Mouse (Mus musculus) CH12.LX (cell line): Measurements from ENCODE around the gene E130114P18Rik. TPM values are rescaled to one million over a fixed set of nuclear protein-coding genes. Genes with fewer than 3 reads are reported as not detected.

ENCODE experiments used
- DNase-seq: peaks from one replicate; pipeline ENCODE4 v3.0.0-alpha.2; 2013; ENCODE audit errors: extremely low read depth
- H3K27ac ChIP-seq: 2 replicates; pipeline ENCODE4 v1.5.1; 2012; ENCODE audit warnings: low read depth, mild to moderate bottlenecking, control low read depth, moderate library complexity; ENCODE audit not compliant: insufficient read depth
- H3K27me3 ChIP-seq: replicated peaks from 2 replicates; pipeline ENCODE3; 2012; ENCODE audit warnings: inconsistent platforms
- H3K36me3 ChIP-seq, 2 experiments: replicated peaks in 1 of 2; 2 replicates each; pipeline versions ENCODE3 to v1.6.1; 2012; ENCODE audit warnings: inconsistent platforms in 1 of 2, low read length in 1 of 2, mild to moderate bottlenecking in 1 of 2, mixed read lengths in 1 of 2, moderate library complexity in 1 of 2; ENCODE audit not compliant: control insufficient read depth in 1 of 2, insufficient read depth in 1 of 2
- H3K4me1 ChIP-seq, 2 experiments: 2 replicates each; pipeline ENCODE4 v1.6.1; 2012; ENCODE audit warnings: inconsistent platforms in 1 of 2, moderate library complexity in 1 of 2; ENCODE audit not compliant: insufficient read depth in 2 of 2, control insufficient read depth in 1 of 2
- H3K4me2 ChIP-seq: 2 replicates; pipeline ENCODE4 v1.6.1; 2012; ENCODE audit warnings: low read depth, mild to moderate bottlenecking, control low read depth; ENCODE audit not compliant: poor library complexity, insufficient read depth, severe bottlenecking
- H3K4me3 ChIP-seq, 3 experiments: fragments of 150-350 bp in 1 of 3; sonication (generic) in 1 of 3; replicated peaks in 1 of 3; 2 replicates each; pipeline versions ENCODE3 to v1.5.1; 2011 to 2012; ENCODE audit warnings: low read depth in 2 of 3, low read length in 2 of 3, mild to moderate bottlenecking in 2 of 3, moderate library complexity in 2 of 3, control low read depth in 1 of 3, improper control_type of control experiment in 1 of 3, inconsistent platforms in 1 of 3, mixed read lengths in 1 of 3; ENCODE audit not compliant: poor library complexity in 1 of 3
- H3K79me2 ChIP-seq: replicated peaks from 2 replicates; pipeline ENCODE4 v1.6.1; 2012; ENCODE audit warnings: mild to moderate bottlenecking, moderate library complexity; ENCODE audit not compliant: control insufficient read depth, poor library complexity, insufficient read depth, severe bottlenecking; ENCODE audit errors: extremely low read depth
- H3K9ac ChIP-seq: 2 replicates; pipeline ENCODE4 v1.6.1; 2012; ENCODE audit warnings: low read depth, mild to moderate bottlenecking, control low read depth, moderate library complexity; ENCODE audit not compliant: insufficient read depth
- H3K9me3 ChIP-seq: replicated peaks from 2 replicates; pipeline ENCODE3; 2012; ENCODE audit warnings: low read length, inconsistent platforms, mixed read lengths
- CHD2 ChIP-seq: IDR thresholded peaks from 2 replicates; pipeline ENCODE4 v1.6.1; 2011; ENCODE audit warnings: low read length, improper control_type of control experiment
- CTCF ChIP-seq, 2 experiments: IDR thresholded peaks in 1 of 2; conservative IDR thresholded peaks in 1 of 2; 2 replicates each; pipeline ENCODE4 v1.5.1; 2011 to 2012; ENCODE audit warnings: low read depth in 2 of 2, low read length in 2 of 2, improper control_type of control experiment in 1 of 2, inconsistent platforms in 1 of 2, mild to moderate bottlenecking in 1 of 2, moderate library complexity in 1 of 2
- ELF1 ChIP-seq: IDR thresholded peaks from 2 replicates; pipeline ENCODE4 v1.6.1; 2014; ENCODE audit warnings: low read depth, mild to moderate bottlenecking, inconsistent platforms, low read length, improper control_type of control experiment
- JUN ChIP-seq: IDR thresholded peaks from 2 replicates; pipeline ENCODE4 v1.6.1; 2011; ENCODE audit warnings: low read depth, mild to moderate bottlenecking, low read length, improper control_type of control experiment, moderate library complexity; ENCODE audit not compliant: insufficient read depth
- KAT2A ChIP-seq: IDR thresholded peaks from 2 replicates; pipeline ENCODE4 v1.6.1; 2012; ENCODE audit warnings: low read length, improper control_type of control experiment, inconsistent platforms; ENCODE audit not compliant: insufficient replicate concordance
- MAFK ChIP-seq: IDR thresholded peaks from 2 replicates; pipeline ENCODE4 v1.6.1; 2011; ENCODE audit warnings: low read length, improper control_type of control experiment; ENCODE audit not compliant: insufficient replicate concordance
- MAX ChIP-seq: IDR thresholded peaks from 2 replicates; pipeline ENCODE4 v1.6.1; 2011; ENCODE audit warnings: low read length, improper control_type of control experiment
- RAD21 ChIP-seq: IDR thresholded peaks from 2 replicates; pipeline ENCODE4 v1.6.1; 2011; ENCODE audit warnings: low read depth, mild to moderate bottlenecking, low read length, improper control_type of control experiment, moderate library complexity
- SIN3A ChIP-seq: IDR thresholded peaks from 2 replicates; pipeline ENCODE4 v1.6.1; 2012; ENCODE audit warnings: low read length, improper control_type of control experiment, inconsistent platforms
- TBP ChIP-seq: conservative IDR thresholded peaks from 2 replicates; pipeline ENCODE4 v1.6.1; 2011; ENCODE audit warnings: low read depth, low read length, improper control_type of control experiment
- TCF12 ChIP-seq: IDR thresholded peaks from 2 replicates; pipeline ENCODE4 v1.6.1; 2014; ENCODE audit warnings: low read depth, mild to moderate bottlenecking, inconsistent platforms, low read length, improper control_type of control experiment
- UBTF ChIP-seq: IDR thresholded peaks from 2 replicates; pipeline ENCODE4 v1.6.1; 2012; ENCODE audit warnings: low read depth, mild to moderate bottlenecking, inconsistent platforms, low read length, improper control_type of control experiment, moderate library complexity
- USF1 ChIP-seq: IDR thresholded peaks from 2 replicates; pipeline ENCODE4 v1.6.1; 2014; ENCODE audit warnings: low read depth, mild to moderate bottlenecking, inconsistent platforms, low read length, improper control_type of control experiment
- USF2 ChIP-seq: conservative IDR thresholded peaks from 2 replicates; pipeline ENCODE4 v1.6.1; 2011; ENCODE audit warnings: low read depth, low read length, improper control_type of control experiment
- ZC3H11A ChIP-seq: IDR thresholded peaks from 2 replicates; pipeline ENCODE4 v1.6.1; 2012; ENCODE audit warnings: low read depth, mild to moderate bottlenecking, inconsistent platforms, low read length, improper control_type of control experiment
- ZMIZ1 ChIP-seq: IDR thresholded peaks from 2 replicates; pipeline ENCODE4 v1.6.1; 2012; ENCODE audit warnings: low read depth, mild to moderate bottlenecking, inconsistent platforms, low read length, improper control_type of control experiment
- dilution Hi-C: fragments of 300-500 bp; cut with MboI; formaldehyde crosslinking; loops from 2 replicates; pipeline ENCODE4 v1.14.3; 2020; ENCODE audit warnings: low sequenced_read_pairs; ENCODE audit not compliant: extremely low pct_unique_long_range_greater_than_20kb, extremely low pct_ligation_motif_present
- in situ Hi-C: fragments of 300-500 bp; cut with MboI; formaldehyde crosslinking; loops from 3 replicates; pipeline ENCODE4 v1.14.3; 2019; ENCODE audit warnings: low sequenced_read_pairs, low pct_ligation_motif_present, low pct_unique_long_range_greater_than_20kb, mixed read lengths
- polyA plus RNA-seq: library from polyadenylated mRNA; unstranded; fragments of >175 nt; gene quantifications from 2 replicates; pipeline ENCODE4 v1.2.1, GENCODE M21; 2012; ENCODE audit warnings: low read depth; ENCODE audit not compliant: insufficient read length
- total RNA-seq, 2 experiments: library from RNA; depleted of rRNA; stranded (reverse); fragments of 300-350 nt in 1 of 2; fragments of >200 nt in 1 of 2; gene quantifications; 2 replicates each; pipeline ENCODE4 v1.2.3; 2012 to 2014

The E130114P18Rik gene
- total and polyA plus RNA-seq, 3 experiments: not detected

DNA sequence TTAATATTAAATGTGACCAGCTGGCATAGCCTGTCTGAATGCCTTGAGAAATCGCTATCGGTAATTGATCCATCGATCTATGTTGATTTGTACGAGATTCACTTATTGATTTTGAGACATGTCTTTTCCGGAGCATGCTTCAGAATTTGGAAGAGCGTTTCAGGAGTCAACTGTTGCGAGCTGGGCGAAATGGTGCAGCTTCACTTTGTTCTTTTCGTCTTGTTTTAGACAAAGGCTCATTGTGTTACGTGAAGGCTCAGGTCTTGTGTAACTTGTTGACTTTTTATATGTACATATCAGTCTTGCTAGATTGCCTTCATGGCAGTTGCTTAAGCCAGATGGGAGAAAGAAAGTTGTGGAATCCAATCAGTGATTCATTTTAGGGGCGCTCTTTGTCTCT lies 6.4 kb upstream of the E130114P18Rik start:
- Histone ChIP-seq H3K4me2 (no peak overlapping the region), H3K79me2 (no peaks in the 10 kb centered on the region), H3K27ac (no peak overlapping the region), H3K4me3 (no peak overlapping the region), H3K9me3 (peaks cover 54% of the 10 kb centered on the region), H3K27me3 (no peaks in the 10 kb centered on the region), H3K9ac (no peak overlapping the region), H3K36me3 (no peaks in the 10 kb centered on the region), H3K4me1 (no peaks in the 10 kb centered on the region)
- dilution Hi-C loops (no loop called here), in situ Hi-C loops (no loop called here)
- no peak for TF ChIP-seq TCF12
- TF ChIP-seq UBTF: no peak
- no peak for TF ChIP-seq TBP
- no peak for TF ChIP-seq KAT2A
- TF ChIP-seq JUN: no peak
- TF ChIP-seq ELF1: no peak
- no peak for TF ChIP-seq CHD2
- TF ChIP-seq SIN3A: no peak
- TF ChIP-seq RAD21: no peak
- no peak for TF ChIP-seq USF1
- no peak for TF ChIP-seq ZMIZ1
- TF ChIP-seq ZC3H11A: no peak
- no peak for TF ChIP-seq MAX
- TF ChIP-seq USF2: no peak
- no peak for DNase-seq

DNA sequence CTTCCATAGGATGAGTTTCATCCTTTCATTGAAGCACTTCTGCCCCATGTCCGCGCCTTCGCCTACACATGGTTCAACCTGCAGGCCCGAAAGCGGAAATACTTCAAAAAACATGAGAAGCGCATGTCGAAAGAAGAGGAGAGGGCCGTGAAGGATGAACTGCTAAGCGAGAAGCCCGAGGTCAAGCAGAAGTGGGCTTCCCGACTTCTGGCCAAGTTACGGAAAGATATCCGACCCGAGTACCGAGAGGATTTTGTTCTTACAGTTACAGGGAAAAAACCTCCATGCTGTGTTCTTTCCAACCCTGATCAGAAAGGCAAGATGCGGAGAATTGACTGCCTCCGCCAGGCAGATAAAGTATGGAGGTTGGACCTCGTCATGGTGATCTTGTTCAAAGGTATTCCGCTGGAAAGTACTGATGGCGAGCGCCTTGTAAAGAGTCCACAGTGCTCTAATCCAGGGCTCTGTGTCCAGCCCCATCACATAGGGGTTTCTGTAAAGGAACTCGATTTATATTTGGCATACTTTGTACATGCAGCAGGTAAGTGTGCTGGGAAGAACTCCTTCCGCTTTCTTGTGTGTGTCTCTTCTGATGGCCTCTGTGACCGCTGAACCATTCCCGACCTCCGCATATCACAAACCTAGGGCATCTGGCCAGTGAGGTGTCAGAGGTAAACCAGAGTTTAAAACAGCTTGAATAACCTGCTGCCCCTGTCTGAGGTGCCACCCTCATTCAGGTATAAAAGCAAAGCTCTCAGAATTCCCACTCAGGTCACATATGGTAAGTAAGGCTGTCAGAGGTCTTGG lies 5.4 kb upstream of the E130114P18Rik start:
- Histone ChIP-seq H3K4me2 (no peak overlapping the region), H3K36me3 (no peaks in the 10 kb centered on the region)

More for the DNA sequence above, 5.4 kb upstream of the E130114P18Rik start:
- H3K4me3 ChIP-seq: no peak overlapping the region
- in situ Hi-C loops: no loop called here
- no peaks in the 10 kb centered on the region for H3K4me1 ChIP-seq
- H3K27ac ChIP-seq: no peak overlapping the region
- no peaks in the 10 kb centered on the region for H3K27me3 ChIP-seq
- no peak for DNase-seq
- TF ChIP-seq RAD21 (no peak), MAFK (no peak), TBP (no peak), CTCF (conservative IDR thresholded peaks at IDR 0.05 in 1 of 2, IDR thresholded peaks at IDR 0.05 in 1 of 2; ENCODE audit: low read depth in 2 of 2, low read length in 2 of 2) (no peak)
- dilution Hi-C loops: no loop called here
- peaks cover 53% of the 10 kb centered on the region for H3K9me3 ChIP-seq
- no peaks in the 10 kb centered on the region for H3K79me2 ChIP-seq
- H3K9ac ChIP-seq: no peak overlapping the region
